Mouse (Mus musculus): ENCODE measurements around the gene Tyrobp.

The Tyrobp gene

DNA sequence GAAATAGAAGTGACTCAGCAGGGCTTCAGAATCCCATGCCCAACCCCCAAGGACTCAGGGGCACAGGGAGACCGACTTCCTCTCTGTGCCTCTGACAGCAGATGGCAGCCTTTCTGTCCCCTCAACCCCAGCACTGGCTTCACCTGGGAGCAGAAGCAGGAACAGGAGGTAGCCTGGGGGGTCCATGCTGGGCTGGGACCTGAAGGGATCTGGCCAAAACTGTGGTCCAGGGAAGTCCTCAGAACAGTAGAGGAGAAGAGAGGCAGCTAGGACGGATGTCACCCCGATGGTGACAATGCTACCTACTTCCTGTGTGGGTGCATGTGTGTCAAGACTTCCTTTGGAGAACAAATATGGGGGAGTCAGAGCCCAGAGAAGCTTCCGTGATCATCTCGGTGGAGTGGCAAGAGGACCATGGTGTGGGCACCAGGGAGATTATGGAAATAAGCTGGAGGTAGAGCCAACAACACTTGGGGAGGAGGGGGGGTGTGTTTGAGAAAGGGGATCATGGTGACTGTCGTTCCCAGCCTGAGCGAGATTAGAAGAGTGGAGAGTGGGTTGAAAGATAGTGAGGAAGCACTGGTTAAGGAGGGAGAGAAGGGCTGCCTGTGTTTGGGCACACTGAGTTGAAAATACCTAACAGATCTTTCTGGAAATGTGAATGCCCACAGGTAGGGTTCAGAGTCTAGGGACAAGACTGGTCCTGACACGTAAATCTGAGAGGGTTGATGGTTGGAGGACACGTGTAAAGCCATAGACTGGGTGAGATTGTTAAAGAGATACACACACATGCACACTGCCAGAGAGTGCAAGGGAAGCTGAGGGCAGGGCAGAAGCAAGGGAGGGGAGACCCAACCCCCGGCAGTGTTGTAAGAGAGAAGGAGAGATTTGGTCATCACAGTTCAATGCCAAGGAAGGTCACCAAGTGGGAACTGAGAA is 6.3 kb downstream of the Tyrobp start, which contains the start of gene Hcst:
Gene Hcst (minus strand): TSS at position 294 of the 939 bp plus-strand sequence.
- TF ChIP-seq GATA4 (IDR thresholded peaks at IDR 0.05; ENCODE audit: insufficient replicate concordance, low read length) = no peak

DNA sequence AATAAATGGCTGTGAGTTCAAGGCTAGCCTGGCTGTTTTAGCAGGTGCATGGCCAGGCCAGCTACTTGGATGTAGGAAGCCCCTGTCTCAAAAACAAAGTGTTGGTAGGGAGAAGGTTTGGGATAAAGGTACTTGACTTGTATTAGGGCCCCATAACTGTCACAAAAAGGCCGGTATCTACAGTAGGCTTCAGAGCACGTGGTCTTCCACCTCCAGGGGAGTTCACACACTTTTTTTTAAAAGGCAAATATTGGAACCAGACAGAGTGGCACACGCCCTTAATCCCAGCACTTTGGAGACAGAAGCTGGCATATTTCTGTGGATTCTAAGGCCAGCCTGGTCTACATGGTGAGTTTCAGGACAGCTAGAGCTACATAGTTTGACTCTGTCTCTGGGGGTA is 7.1 kb downstream of the Tyrobp start:
- TF ChIP-seq GATA4 (IDR thresholded peaks at IDR 0.05; ENCODE audit: insufficient replicate concordance, low read length) = no peak

DNA sequence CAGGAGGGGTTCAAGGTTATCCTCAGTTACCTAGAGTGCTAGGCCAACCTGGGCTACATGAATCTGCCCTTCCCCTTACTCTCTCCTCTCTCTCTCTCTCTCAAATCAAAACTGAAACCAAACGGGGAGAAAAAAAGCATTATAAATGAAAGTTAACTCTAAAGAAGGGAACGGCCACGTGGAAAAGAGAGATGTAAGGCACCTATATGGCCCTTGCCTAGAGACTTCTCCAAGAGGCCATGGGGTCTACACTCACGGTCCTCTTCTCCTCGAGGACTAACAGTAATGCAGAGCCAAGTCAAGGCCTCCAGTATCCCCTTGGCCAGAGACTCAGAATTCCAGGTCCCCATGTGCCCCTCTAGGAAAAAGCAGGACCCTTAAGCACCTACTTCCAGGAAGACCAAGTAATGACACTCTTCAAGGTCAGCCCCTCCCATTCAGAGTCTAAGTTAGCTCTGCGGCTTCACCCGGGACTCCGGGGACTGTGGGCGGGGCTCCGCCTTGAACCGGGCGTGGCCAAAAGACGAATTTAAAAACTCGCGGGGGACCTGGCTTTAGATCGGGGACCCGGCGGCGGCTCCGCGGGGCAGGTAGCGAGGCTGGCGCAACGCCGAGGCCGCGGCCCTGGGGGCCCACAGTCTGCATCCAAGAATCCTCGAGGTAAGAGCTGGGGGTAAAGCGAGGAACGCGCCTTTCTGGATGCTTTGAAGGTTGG is 7.8 kb downstream of the Tyrobp start, which contains the start of gene Nfkbid:
Gene Nfkbid (plus strand): TSS at position 558 of the 715 bp plus-strand sequence.
- TF ChIP-seq GATA4 (IDR thresholded peaks at IDR 0.05; ENCODE audit: insufficient replicate concordance, low read length) = no peak

DNA sequence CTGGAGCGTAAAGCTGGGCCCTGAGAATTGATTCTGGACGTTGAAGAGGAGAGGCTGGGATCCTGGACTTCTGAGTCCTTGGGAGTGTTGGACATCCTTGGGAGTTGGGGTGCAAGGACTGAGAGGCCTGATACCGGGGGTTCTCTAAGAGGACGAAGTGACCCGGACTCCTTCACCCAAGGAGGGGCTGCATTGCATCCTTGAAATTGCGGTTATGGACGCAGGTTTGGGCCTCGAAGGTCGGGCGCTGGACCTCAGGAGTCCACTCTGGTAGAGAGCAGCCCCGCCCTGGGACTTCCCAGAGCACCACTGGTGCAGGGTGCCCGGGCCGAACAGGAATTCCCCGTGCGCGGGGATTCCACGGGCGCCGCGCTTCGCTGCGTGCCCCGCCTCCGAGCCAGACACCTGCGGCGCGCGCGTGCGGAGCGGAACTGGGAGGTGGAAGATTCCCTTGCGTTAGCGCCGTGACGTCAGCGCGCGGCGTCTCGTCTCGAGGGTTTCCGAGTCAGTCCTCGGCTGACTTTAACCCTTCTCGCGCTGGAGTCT is 8.4 kb downstream of the Tyrobp start:
- TF ChIP-seq GATA4 (IDR thresholded peaks at IDR 0.05; ENCODE audit: insufficient replicate concordance, low read length) = no peak

- no peak for TF ChIP-seq GATA4 (IDR thresholded peaks at IDR 0.05; ENCODE audit: insufficient replicate concordance, low read length)
These were observed 9.0 kb downstream of the Tyrobp start for GRCm38 (mm10) chr7:30422560-30422959.

- no peak for TF ChIP-seq GATA4 (IDR thresholded peaks at IDR 0.05; ENCODE audit: insufficient replicate concordance, low read length)
These were observed 9.6 kb downstream of the Tyrobp start for GRCm38 (mm10) chr7:30423071-30423641.

- no peak for TF ChIP-seq GATA4 (IDR thresholded peaks at IDR 0.05; ENCODE audit: insufficient replicate concordance, low read length)
These were observed 15.8 kb downstream of the Tyrobp start for GRCm38 (mm10) chr7:30429327-30429726.

DNA sequence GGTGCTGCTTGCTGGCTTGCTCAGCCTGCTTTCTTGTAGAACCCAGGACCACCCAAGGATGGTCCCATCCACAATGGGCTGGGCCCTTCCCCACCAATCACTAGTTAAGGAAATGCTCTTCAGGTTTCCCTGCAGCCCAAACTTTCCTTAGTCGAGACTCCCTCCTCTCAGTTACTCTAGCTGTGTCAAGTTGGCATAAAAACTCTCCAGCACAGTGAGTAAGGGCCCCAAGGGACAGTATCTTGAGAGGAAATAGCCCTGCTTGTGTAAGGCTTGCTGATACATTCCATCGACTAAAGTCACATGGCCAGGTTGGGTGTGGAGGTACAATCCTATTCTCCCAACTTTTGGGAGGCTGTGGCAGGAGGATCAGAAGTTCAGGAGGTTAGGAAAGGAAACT is 16.6 kb downstream of the Tyrobp start:
- no peak for TF ChIP-seq GATA4 (IDR thresholded peaks at IDR 0.05; ENCODE audit: insufficient replicate concordance, low read length)

- TF ChIP-seq GATA4 (IDR thresholded peaks at IDR 0.05; ENCODE audit: insufficient replicate concordance, low read length) = no peak
These were observed 18.2 kb downstream of the Tyrobp start for GRCm38 (mm10) chr7:30431793-30432192.

DNA sequence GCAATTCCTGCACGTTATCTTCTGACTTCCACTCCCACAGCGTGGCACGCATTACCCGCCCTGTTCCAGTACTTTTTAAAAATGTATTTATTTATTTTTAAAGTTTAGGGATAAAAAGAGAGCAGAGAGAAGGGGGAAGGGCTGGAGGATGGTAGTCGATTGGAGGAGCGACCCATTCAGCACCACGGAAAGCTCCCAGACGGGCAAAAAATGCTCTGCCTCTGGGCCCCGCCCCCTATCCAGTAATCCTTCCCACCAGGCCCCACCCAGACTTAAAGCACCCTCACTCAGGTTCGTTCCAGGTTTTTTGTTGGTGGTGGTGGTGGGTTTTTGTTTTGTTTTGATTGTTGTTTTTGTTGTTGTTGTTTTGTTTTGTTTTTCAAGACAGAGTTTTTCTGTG is 20.7 kb downstream of the Tyrobp start:
- no peak for TF ChIP-seq GATA4 (IDR thresholded peaks at IDR 0.05; ENCODE audit: insufficient replicate concordance, low read length)

DNA sequence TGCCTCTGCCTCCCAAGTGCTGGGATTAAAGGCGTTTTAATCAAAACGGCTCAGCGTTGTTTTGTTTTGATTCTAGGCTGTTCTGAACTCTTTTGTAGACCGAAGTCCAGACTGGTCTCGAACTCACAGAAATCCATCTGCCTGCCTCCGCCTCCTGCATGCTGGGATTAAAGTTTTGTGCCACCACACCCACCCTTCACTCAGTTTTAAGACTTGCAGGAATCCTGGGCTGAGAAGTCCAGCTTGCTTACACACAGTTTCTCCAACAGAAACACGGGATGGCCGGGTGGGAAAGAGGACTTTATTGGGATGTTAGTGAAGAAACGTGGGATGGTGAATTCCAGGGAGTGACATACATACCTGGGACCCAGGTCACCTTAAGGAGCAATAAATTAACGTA is 21.1 kb downstream of the Tyrobp start:
- no peak for TF ChIP-seq GATA4 (IDR thresholded peaks at IDR 0.05; ENCODE audit: insufficient replicate concordance, low read length)

DNA sequence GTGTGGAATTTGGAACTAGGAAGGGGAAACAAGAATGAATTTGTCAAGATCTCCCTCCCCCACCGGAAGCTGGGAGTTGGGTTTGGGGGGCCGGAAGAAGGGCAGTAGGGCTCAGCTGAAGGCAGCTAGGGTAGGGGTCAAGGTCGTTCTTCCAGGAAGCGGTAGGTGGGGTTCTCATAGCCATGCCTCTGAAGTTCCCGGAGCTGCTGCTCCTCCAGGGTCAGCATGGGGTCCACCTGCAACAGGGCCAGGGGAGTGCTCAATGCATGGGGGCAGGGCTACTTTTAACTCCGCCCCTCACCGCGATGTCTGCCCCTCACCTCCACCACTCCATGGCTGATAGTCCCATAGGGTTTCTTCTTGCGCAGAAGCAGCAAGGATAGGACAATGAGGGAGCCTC is 21.6 kb downstream of the Tyrobp start:
- no peak for TF ChIP-seq GATA4 (IDR thresholded peaks at IDR 0.05; ENCODE audit: insufficient replicate concordance, low read length)

DNA sequence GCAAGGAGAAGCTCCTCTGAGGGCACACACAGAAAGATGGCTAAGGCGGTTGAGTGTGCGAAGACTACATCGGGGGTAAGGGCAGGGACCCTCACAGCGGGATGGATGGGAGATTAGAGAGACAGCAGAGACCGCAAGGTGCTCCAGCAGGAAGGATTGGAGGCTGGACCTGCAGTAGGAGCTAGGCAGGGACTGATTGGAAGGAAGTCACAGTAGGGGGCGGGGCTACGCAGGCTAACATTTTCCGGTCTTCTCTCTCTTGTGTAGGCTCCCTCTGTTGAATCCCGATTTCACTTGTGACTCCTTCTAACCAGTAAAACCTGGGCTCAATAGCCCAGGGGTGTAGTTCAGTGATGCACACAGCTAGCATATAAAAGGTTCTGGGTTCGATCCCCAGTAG is 23.3 kb downstream of the Tyrobp start:
- TF ChIP-seq GATA4 (IDR thresholded peaks at IDR 0.05; ENCODE audit: insufficient replicate concordance, low read length) = no peak

GRCm38 (mm10) chr7:30439734-30440133 is 26.2 kb downstream of the Tyrobp start:
- no peak for TF ChIP-seq GATA4 (IDR thresholded peaks at IDR 0.05; ENCODE audit: insufficient replicate concordance, low read length)

- no peak for TF ChIP-seq GATA4 (IDR thresholded peaks at IDR 0.05; ENCODE audit: insufficient replicate concordance, low read length)
These were observed 27.1 kb downstream of the Tyrobp start for GRCm38 (mm10) chr7:30440697-30441096.
